Mouse (Mus musculus): ENCODE results near the gene Grik1.

The Grik1 gene

GRCm38 (mm10) chr16:87861722-87862121, 428.3 kb downstream of the Grik1 start:
- no peak for DNase-seq (ENCODE audit: low spot score in 2 of 2)

GRCm38 (mm10) chr16:87853451-87854085, 436.5 kb downstream of the Grik1 start:
- DNase-seq (ENCODE audit: low spot score in 2 of 2) = no peak

GRCm38 (mm10) chr16:87851550-87851949, 438.5 kb downstream of the Grik1 start:
- DNase-seq (ENCODE audit: low spot score in 2 of 2) = no peak

- no peak for DNase-seq (ENCODE audit: low spot score in 2 of 2)
Measured at GRCm38 (mm10) chr16:87848799-87849198, 441.3 kb downstream of the Grik1 start.

Measured in natural killer cell, adult 2 months (primary cell).